Mouse (Mus musculus) lung, postnatal 0 days (tissue): ENCODE measurements at regions not wholly inside any gene's neighbourhood (a gene's known extent, or its start where the extent isn't known, plus 50 kb on each side); places are given as distances from the start of the nearest gene placed in this dataset.

Experiments
- CTCF ChIP-seq: IDR thresholded peaks from 2 replicates; pipeline ENCODE4 v1.5.1; 2016; ENCODE audit warnings: antibody characterized with exemption, mild to moderate bottlenecking
- EP300 ChIP-seq: IDR thresholded peaks from 2 replicates; pipeline ENCODE4 v1.6.1; 2016; ENCODE audit warnings: antibody characterized with exemption, mild to moderate bottlenecking, control low read depth

DNA sequence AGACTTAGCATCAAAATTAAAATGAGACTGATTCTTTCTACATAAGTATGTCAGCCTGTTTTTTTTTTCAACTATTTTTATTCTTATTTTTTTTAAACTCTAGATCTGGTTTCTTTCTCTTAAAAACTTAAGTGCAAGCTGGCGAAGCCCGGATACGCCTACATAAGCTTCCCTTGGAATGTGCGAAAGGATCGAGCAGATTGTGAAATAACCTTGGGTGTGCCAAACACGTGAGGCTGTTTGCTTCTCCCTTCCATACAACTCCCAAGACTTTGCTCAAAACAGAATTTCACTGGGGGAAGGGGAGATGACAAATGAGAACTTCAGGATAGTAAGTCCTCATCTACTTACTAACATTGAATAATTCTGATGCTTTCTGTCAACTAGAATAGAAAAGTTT, 236.3 kb downstream of the Pdcd6ip start:
- TF ChIP-seq CTCF, result no peak
- TF ChIP-seq EP300, result no peak
